Mouse (Mus musculus): Measurements from ENCODE around the gene Clmp. TPM values are rescaled to one million over a fixed set of nuclear protein-coding genes. Genes with fewer than 3 reads are reported as not detected.

Gene Clmp
- polyA plus RNA-seq, 1 experiment from 2014 or later = 45.8 TPM

DNA sequence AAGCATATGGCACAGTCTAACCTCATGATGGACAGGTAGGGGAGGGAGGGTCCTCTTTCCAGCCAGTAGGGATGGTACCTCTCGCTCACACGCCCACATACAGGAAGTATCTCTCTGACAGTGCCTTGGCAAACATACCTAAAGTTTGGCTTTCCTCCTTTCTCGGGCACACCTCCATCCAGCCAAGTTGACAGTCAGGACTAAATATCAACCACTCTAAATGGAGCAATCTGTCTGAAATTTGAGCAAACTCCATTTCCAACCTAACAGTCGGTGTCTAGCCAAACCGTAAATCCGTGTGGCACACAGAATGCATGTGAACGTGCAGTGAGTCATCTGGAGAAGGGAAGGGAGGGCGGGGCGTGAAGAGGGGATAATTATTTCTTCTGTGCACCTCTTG, 61.0 kb downstream of the Clmp start:
- H3K4me1 ChIP-seq (replicated peaks) = peaks cover 31% of the 10 kb centered on the region
- no peak overlapping the region for H3K27ac ChIP-seq
- no peak overlapping the region for H3K4me3 ChIP-seq (replicated peaks)
- H3K4me2 ChIP-seq (replicated peaks) = no peak overlapping the region
- H3K36me3 ChIP-seq = no peaks in the 10 kb centered on the region
- no peak for ATAC-seq
- no peaks in the 10 kb centered on the region for H3K9me3 ChIP-seq
- no peak overlapping the region for H3K9ac ChIP-seq (replicated peaks)
- no peaks in the 10 kb centered on the region for H3K27me3 ChIP-seq
- WGBS = 90% methylated on average over 9 of the region's 9 CpGs

- ATAC-seq = no peak
- 87% methylated on average over 9 of the region's 9 CpGs for WGBS
- H3K9ac ChIP-seq (replicated peaks) = no peak overlapping the region
- no peak overlapping the region for H3K27ac ChIP-seq
- H3K36me3 ChIP-seq = no peaks in the 10 kb centered on the region
- no peak overlapping the region for H3K4me2 ChIP-seq (replicated peaks)
- no peak overlapping the region for H3K4me3 ChIP-seq (replicated peaks)
- H3K27me3 ChIP-seq = no peaks in the 10 kb centered on the region
- H3K4me1 ChIP-seq (replicated peaks) = peaks cover 33% of the 10 kb centered on the region
- H3K9me3 ChIP-seq = no peaks in the 10 kb centered on the region
Measured at GRCm38 (mm10) chr9:40747249-40747648, 61.5 kb downstream of the Clmp start.

DNA sequence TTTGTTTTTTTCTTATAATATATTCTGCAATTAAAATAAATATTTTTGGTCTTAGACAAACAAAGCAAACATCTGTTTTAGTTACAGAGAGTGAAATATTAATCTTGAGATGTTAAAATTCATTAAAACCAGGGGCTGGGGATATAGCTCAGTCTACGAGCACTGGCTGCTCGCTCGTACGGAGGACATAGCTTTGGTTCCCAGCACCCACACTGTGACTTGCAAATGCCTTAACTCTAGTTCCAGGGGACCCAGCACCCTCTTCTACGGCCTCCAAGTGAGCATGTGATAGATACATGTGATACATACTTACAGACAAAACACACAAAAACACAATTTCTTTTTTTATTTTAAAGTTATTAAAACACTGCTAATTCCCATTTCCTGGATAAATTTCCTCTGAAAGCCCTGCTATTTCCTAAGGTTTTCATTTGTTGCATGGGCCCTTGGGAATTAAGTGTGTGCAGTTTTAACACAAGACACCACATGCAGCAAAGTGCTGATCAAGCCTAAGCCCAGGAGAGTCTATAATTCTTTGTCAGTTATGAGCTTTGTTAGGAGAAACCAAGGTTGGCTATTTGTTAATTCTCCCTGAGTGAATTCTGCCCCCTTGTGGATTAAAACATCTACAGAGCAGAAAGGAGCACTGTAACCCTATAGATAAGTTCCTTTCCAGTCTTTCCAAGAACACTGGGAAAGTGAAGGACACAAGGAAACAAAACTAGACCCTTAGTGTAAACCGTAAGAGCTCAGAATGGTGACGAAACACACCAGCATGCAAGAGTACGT, 64.3 kb downstream of the Clmp start:
- Histone ChIP-seq H3K4me3 (replicated peaks) (no peak overlapping the region), H3K4me1 (replicated peaks) (peaks cover 15% of the 10 kb centered on the region), H3K9me3 (no peaks in the 10 kb centered on the region), H3K27me3 (no peaks in the 10 kb centered on the region), H3K4me2 (replicated peaks) (no peak overlapping the region), H3K36me3 (no peaks in the 10 kb centered on the region), H3K9ac (replicated peaks) (no peak overlapping the region), H3K27ac (no peak overlapping the region)
- peak; percentile 55 for ATAC-seq
- WGBS = 74% methylated on average over 8 of the region's 8 CpGs

GRCm38 (mm10) chr9:40751749-40752148, 66.0 kb downstream of the Clmp start:
- WGBS = 40% methylated on average over 3 of the region's 3 CpGs
- no peak for ATAC-seq
- H3K9ac ChIP-seq (replicated peaks) = no peak overlapping the region

GRCm38 (mm10) chr9:40756401-40756800, 70.6 kb downstream of the Clmp start:
- no peaks in the 10 kb centered on the region for H3K9me3 ChIP-seq
- peaks cover 30% of the 10 kb centered on the region for H3K4me1 ChIP-seq (replicated peaks)
- no peak overlapping the region for H3K9ac ChIP-seq (replicated peaks)
- 27% methylated on average over 4 of the region's 4 CpGs for WGBS
- H3K36me3 ChIP-seq = 0 out of 2 replicates have a peak, but pooled peaks cover 2% of the 10 kb centered on the region
- peak overlapping the region; percentile 52; the same call in 1 of the 2 replicates for H3K4me2 ChIP-seq (replicated peaks)
- ATAC-seq = peak; percentile 15; the same call in 1 of the 2 replicates
- no peak overlapping the region for H3K4me3 ChIP-seq (replicated peaks)
- H3K27ac ChIP-seq = peak overlapping the region; percentile 84; the same call in 1 of the 2 replicates
- H3K27me3 ChIP-seq = no peaks in the 10 kb centered on the region

More at GRCm38 (mm10) chr9:40751749-40752148, 66.0 kb downstream of the Clmp start:
- no peaks in the 10 kb centered on the region for H3K27me3 ChIP-seq
- H3K9me3 ChIP-seq = no peaks in the 10 kb centered on the region
- H3K36me3 ChIP-seq = no peaks in the 10 kb centered on the region
- H3K27ac ChIP-seq = no peak overlapping the region
- H3K4me2 ChIP-seq (replicated peaks) = no peak overlapping the region
- peaks cover 22% of the 10 kb centered on the region for H3K4me1 ChIP-seq (replicated peaks)
- H3K4me3 ChIP-seq (replicated peaks) = no peak overlapping the region

DNA sequence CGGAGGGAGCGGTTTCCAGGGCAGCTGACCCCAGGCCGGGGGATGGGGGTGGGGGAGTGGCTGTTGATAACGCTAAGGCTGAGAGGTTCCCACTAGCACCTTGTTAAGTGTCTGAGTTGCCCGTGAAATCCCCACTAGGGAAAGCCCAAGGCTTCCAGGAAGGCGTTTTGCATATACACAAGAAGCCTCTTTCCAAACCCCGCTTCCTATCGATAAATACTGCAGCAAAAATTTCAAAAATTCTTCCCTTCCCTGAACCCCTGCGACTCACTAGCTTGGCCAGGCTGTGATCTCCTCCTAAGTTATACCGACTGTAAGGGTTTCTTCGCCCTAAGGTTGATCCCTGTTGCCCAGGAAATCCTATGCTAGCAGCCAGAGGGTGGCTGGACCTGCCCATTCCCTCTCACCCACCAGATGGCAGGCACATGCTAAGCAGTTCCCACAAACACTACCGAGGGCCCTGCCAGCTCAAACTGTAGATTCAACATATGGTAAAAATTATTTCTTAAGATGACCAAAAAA, 71.4 kb downstream of the Clmp start:
- WGBS = 22% methylated on average over 12 of the region's 12 CpGs
- H3K9me3 ChIP-seq = no peaks in the 10 kb centered on the region
- ATAC-seq = peak; percentile 90

GRCm38 (mm10) chr9:40757685-40758270, 72.0 kb downstream of the Clmp start:
- Histone ChIP-seq H3K36me3 (peaks cover 8% of the 10 kb centered on the region; the same call in 1 of the 2 replicates), H3K9me3 (no peaks in the 10 kb centered on the region), H3K9ac (replicated peaks) (peak overlapping the region; percentile 46; the same call in 1 of the 2 replicates), H3K4me2 (replicated peaks) (peak overlapping the region; percentile 52), H3K4me1 (replicated peaks) (peaks cover 25% of the 10 kb centered on the region), H3K4me3 (replicated peaks) (peak overlapping the region; percentile 30), H3K27me3 (no peaks in the 10 kb centered on the region), H3K27ac (peak overlapping the region; percentile 84)
- WGBS = 9% methylated on average over 22 of the region's 22 CpGs
- peak; percentile 92 for ATAC-seq

More for the DNA sequence above, 71.4 kb downstream of the Clmp start:
- H3K4me2 ChIP-seq (replicated peaks) = peak overlapping the region; percentile 52
- peaks cover 8% of the 10 kb centered on the region; the same call in 1 of the 2 replicates for H3K36me3 ChIP-seq
- H3K9ac ChIP-seq (replicated peaks) = peak overlapping the region; percentile 50
- H3K4me3 ChIP-seq (replicated peaks) = peak overlapping the region; percentile 30
- H3K27ac ChIP-seq = peak overlapping the region; percentile 84
- no peaks in the 10 kb centered on the region for H3K27me3 ChIP-seq
- peaks cover 25% of the 10 kb centered on the region for H3K4me1 ChIP-seq (replicated peaks)

DNA sequence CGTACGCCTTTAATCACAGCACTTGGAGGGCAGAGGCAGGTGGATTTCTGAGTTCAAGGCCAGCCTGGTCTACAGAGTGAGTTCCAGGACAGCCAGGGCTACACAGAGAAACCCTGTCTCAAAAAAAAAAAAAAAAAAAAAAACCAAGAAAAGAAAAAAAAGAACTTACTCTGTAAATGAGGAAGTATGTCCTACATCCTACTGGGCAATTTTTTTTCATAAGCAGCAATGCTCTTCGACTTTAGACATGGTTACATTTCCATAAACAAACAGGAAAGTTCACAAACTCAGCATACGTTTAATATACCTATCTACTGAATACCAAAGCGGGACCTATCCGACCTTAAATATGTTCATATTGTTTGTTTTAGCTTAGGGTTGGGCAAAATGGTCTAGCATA, 76.6 kb downstream of the Clmp start:
- Histone ChIP-seq H3K27me3 (no peaks in the 10 kb centered on the region), H3K4me2 (replicated peaks) (no peak overlapping the region), H3K36me3 (peaks cover 17% of the 10 kb centered on the region), H3K9me3 (no peaks in the 10 kb centered on the region), H3K4me3 (replicated peaks) (no peak overlapping the region), H3K4me1 (replicated peaks) (peaks cover 13% of the 10 kb centered on the region), H3K27ac (no peak overlapping the region), H3K9ac (replicated peaks) (no peak overlapping the region)
- no peak for ATAC-seq
- WGBS = 90% methylated on average over 6 of the region's 6 CpGs

GRCm38 (mm10) chr9:40764887-40765580, 79.3 kb downstream of the Clmp start:
- no peaks in the 10 kb centered on the region for H3K27me3 ChIP-seq
- H3K4me1 ChIP-seq (replicated peaks) = no peaks in the 10 kb centered on the region
- H3K4me3 ChIP-seq (replicated peaks) = no peak overlapping the region
- 90% methylated on average over 8 of the region's 9 CpGs for WGBS
- peaks cover 17% of the 10 kb centered on the region for H3K36me3 ChIP-seq
- ATAC-seq = no peak
- no peak overlapping the region for H3K27ac ChIP-seq
- H3K9ac ChIP-seq (replicated peaks) = no peak overlapping the region
- H3K4me2 ChIP-seq (replicated peaks) = no peak overlapping the region
- no peaks in the 10 kb centered on the region for H3K9me3 ChIP-seq

GRCm38 (mm10) chr9:40765581-40765940, 79.8 kb downstream of the Clmp start:
- no peaks in the 10 kb centered on the region for H3K9me3 ChIP-seq
- H3K27ac ChIP-seq = no peak overlapping the region
- H3K4me3 ChIP-seq (replicated peaks) = no peak overlapping the region
- H3K36me3 ChIP-seq = peaks cover 17% of the 10 kb centered on the region
- H3K4me1 ChIP-seq (replicated peaks) = no peaks in the 10 kb centered on the region; the same call in 1 of the 2 replicates
- WGBS = 66% methylated on average over 12 of the region's 12 CpGs
- no peak for ATAC-seq
- no peak overlapping the region for H3K9ac ChIP-seq (replicated peaks)
- H3K4me2 ChIP-seq (replicated peaks) = no peak overlapping the region
- H3K27me3 ChIP-seq = no peaks in the 10 kb centered on the region

DNA sequence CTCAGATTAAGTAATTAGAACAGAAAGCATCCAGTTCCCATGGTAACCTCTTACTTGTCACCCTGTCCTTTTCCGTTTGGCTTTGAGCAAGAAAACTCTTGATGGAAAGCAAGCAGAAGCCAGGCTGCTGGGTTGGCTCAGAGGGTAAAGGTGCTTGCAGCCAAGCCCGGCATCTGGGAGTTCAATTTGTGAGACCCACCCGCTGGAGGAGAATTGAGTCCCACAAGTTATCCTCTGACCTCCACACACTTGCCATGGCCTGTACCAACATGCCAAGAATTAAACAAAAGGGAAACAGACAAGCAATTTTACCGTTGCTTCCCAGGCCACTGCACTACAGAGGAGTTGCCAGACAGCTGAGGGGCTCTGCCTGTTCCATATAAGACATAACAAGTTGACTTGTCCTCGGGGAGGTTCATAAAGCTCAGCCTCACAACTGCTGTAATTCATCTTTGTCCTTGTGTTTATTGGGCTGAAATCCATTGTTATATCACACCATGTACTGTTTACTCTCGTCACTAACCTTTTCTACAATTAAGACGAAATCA, 80.4 kb downstream of the Clmp start:
- no peak for ATAC-seq
- 66% methylated on average over 7 of the region's 7 CpGs for WGBS

More for the DNA sequence above, 80.4 kb downstream of the Clmp start:
- no peaks in the 10 kb centered on the region for H3K9me3 ChIP-seq
- no peak overlapping the region for H3K27ac ChIP-seq
- no peak overlapping the region for H3K4me2 ChIP-seq (replicated peaks)
- H3K9ac ChIP-seq (replicated peaks) = no peak overlapping the region
- peaks cover 17% of the 10 kb centered on the region for H3K36me3 ChIP-seq
- no peak overlapping the region for H3K4me3 ChIP-seq (replicated peaks)
- no peaks in the 10 kb centered on the region for H3K27me3 ChIP-seq
- H3K4me1 ChIP-seq (replicated peaks) = no peaks in the 10 kb centered on the region; the same call in 1 of the 2 replicates

Measured in midbrain, embryonic 13.5 days (tissue).